Mouse (Mus musculus): ENCODE results near the gene Kif2c. TPM values are rescaled to one million over a fixed set of nuclear protein-coding genes. Genes with fewer than 3 reads are reported as not detected.
A peak's percentile ranks its signal among the peaks of the same experiment; 100 is the strongest.

The Kif2c gene
- polyA plus RNA-seq, 1 experiment from 2014 or later = 125 TPM

DNA sequence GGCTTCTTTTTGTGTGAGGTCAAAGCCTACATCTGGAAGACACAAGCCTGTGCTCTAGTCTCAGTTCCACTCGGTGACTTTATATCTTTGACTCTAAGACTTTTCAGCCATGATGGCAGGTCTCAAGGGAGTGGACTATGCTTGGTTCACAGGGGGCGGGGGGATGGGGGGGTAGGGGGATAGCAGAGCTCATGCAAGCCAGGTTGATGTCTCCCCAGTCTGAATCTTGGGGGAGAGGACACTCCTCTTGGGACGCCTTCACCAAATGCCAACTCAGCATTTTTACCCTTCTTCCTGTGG, 58.3 kb downstream of the Kif2c start:
- Histone ChIP-seq H3K9ac (ENCODE audit: low read length) (no peak overlapping the region), H3K4me3 (ENCODE audit: low read depth, low read length) (no peak overlapping the region), H3K27ac (replicated peaks; ENCODE audit: low read depth, low read length) (no peak overlapping the region), H3K4me1 (ENCODE audit: control insufficient read depth, insufficient read depth, low read length) (peaks cover 10% of the 10 kb centered on the region), H3K9me3 (ENCODE audit: control insufficient read depth, low read length) (no peaks in the 10 kb centered on the region), H3K4me2 (ENCODE audit: low read depth, severe bottlenecking) (no peak overlapping the region), H3K27me3 (ENCODE audit: control insufficient read depth, insufficient read depth, low read length) (no peaks in the 10 kb centered on the region), H3K36me3 (ENCODE audit: control insufficient read depth, insufficient read depth, low read length) (no peaks in the 10 kb centered on the region)
- WGBS = 79% methylated on average over 3 of the region's 3 CpGs
- DNase-seq (ENCODE audit: low spot score) = no peak
- ATAC-seq (ENCODE audit: insufficient number of reproducible peaks, low FRiP score, low TSS enrichment, low read depth) = no peak

DNA sequence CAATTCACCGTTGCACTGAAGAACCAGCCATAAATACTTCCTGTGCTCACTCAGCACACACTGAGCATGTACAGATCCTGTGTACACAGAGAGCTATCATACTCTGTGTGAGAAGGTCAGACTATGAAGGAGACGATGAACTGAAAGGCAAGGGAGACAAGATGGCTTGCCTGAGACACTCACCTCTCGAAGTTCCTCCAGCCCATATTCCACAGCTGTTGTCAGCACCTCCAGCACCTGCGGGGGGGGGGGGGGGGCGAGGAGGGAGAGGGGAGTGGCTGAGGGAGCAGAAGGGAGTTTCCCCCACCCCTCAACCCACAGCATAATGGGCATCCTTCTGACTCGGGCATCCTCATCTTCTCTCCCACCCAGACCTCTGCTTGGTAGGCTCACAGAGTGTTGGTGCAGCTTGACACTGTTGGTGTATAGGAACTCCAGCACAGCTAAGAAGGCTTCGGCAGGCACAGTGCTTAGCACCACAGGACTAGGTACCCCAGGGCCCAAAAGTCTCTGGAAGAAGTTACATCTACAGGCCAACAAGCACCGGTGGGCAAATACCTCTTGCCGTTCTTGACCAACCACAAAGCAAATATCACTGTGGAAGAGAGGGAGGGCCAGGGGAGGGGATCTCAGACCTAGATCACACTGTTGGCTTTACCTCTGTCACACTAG, 58.8 kb downstream of the Kif2c start:
- Histone ChIP-seq H3K27ac (replicated peaks; ENCODE audit: low read depth, low read length) (no peak overlapping the region), H3K4me2 (ENCODE audit: low read depth, severe bottlenecking) (no peak overlapping the region), H3K4me3 (ENCODE audit: low read depth, low read length) (no peak overlapping the region), H3K27me3 (ENCODE audit: control insufficient read depth, insufficient read depth, low read length) (no peaks in the 10 kb centered on the region), H3K9me3 (ENCODE audit: control insufficient read depth, low read length) (no peaks in the 10 kb centered on the region), H3K4me1 (ENCODE audit: control insufficient read depth, insufficient read depth, low read length) (peaks cover 10% of the 10 kb centered on the region), H3K9ac (ENCODE audit: low read length) (no peak overlapping the region), H3K36me3 (ENCODE audit: control insufficient read depth, insufficient read depth, low read length) (no peaks in the 10 kb centered on the region)
- WGBS = 89% methylated on average over 7 of the region's 9 CpGs
- ATAC-seq (ENCODE audit: insufficient number of reproducible peaks, low FRiP score, low TSS enrichment, low read depth) (no peak), DNase-seq (ENCODE audit: low spot score) (no peak)

DNA sequence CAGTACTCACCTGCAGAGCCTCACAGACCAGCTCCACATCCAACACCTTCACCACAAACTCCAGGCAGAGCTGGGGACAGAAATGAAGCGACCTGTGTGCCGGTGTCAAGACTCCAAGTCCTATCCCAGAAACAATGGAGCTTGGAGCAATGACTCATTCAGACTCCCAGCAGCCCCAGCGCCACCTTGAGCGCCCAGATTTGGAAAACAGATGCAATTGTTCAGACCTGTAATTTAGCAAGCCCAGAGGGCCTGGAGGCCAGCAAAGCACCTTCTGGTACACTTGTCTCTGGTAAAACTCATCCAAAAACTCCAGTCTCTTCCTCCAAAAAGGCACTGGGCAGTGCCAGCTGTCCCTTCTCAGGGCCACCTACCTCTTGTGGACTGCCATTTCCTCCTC, 60.2 kb downstream of the Kif2c start:
- 82% methylated on average over 4 of the region's 4 CpGs for WGBS
- ATAC-seq (ENCODE audit: insufficient number of reproducible peaks, low FRiP score, low TSS enrichment, low read depth) = no peak
- H3K9me3 ChIP-seq (ENCODE audit: control insufficient read depth, low read length) = no peaks in the 10 kb centered on the region
- H3K27ac ChIP-seq (replicated peaks; ENCODE audit: low read depth, low read length) = no peak overlapping the region
- no peak overlapping the region for H3K4me3 ChIP-seq (ENCODE audit: low read depth, low read length)
- no peaks in the 10 kb centered on the region for H3K36me3 ChIP-seq (ENCODE audit: control insufficient read depth, insufficient read depth, low read length)
- H3K27me3 ChIP-seq (ENCODE audit: control insufficient read depth, insufficient read depth, low read length) = no peaks in the 10 kb centered on the region
- peaks cover 10% of the 10 kb centered on the region for H3K4me1 ChIP-seq (ENCODE audit: control insufficient read depth, insufficient read depth, low read length)
- H3K9ac ChIP-seq (ENCODE audit: low read length) = no peak overlapping the region
- no peak for DNase-seq (ENCODE audit: low spot score)
- H3K4me2 ChIP-seq (ENCODE audit: low read depth, severe bottlenecking) = no peak overlapping the region

DNA sequence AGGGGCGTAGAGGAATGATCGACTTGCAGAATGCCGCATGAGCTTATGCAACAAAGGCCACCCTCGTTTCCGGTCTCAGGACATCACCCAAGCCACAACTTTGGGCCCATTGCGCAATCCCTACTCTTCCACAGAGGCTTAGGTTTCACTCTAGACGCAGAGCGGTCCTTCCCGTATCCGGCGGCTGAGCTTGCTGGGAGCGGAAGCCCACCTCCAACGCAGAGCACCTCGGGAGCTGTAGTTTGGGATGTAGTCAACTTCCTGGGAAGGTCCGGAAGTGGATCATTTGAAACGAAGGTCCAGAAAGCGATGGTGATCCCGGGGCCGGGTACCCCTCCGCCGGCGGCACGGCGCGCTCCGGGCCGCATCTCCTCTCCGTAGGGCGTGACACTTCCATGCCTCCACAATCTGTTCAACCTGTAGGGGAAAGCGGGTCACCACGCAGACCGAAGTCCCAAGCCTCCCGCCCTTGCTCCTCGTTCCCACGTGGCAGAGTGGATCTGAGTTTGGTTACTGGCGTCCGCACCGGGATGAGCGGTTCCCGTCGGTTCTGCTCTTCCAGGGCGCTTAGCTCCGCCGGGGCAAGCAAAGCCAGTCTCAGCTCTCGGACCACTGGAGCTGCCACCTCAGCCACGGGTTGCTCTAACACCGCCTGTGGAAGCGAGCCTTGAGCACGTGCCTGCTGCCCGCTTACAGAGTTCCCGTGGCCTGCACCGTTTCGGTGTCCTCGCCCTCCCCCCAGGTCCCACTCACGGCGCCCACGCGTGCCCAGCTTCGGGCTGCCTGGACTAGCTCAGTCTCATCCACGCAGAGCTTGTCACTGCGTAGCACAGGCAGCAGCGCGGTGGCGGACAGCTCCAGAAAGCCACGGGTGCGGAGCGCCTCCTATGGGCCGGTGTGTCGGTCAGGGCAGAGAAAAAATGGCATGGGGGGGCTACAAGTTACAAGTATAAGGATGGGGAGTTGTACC, 61.7 kb downstream of the Kif2c start:
- peak overlapping the region; percentile 68 for H3K9ac ChIP-seq (ENCODE audit: low read length)
- H3K4me2 ChIP-seq (ENCODE audit: low read depth, severe bottlenecking) = peak overlapping the region; percentile 100
- peak; percentile 85 for ATAC-seq (ENCODE audit: insufficient number of reproducible peaks, low FRiP score, low TSS enrichment, low read depth)
- H3K4me1 ChIP-seq (ENCODE audit: control insufficient read depth, insufficient read depth, low read length) = peaks cover 10% of the 10 kb centered on the region
- H3K36me3 ChIP-seq (ENCODE audit: control insufficient read depth, insufficient read depth, low read length) = no peaks in the 10 kb centered on the region
- WGBS = under 1% methylated on average over 69 of the region's 69 CpGs
- no peaks in the 10 kb centered on the region for H3K27me3 ChIP-seq (ENCODE audit: control insufficient read depth, insufficient read depth, low read length)
- H3K9me3 ChIP-seq (ENCODE audit: control insufficient read depth, low read length) = no peaks in the 10 kb centered on the region
- peak; percentile 93 for DNase-seq (ENCODE audit: low spot score)
- peak overlapping the region; percentile 63 for H3K4me3 ChIP-seq (ENCODE audit: low read depth, low read length)
- peak overlapping the region; percentile 81 for H3K27ac ChIP-seq (replicated peaks; ENCODE audit: low read depth, low read length)

DNA sequence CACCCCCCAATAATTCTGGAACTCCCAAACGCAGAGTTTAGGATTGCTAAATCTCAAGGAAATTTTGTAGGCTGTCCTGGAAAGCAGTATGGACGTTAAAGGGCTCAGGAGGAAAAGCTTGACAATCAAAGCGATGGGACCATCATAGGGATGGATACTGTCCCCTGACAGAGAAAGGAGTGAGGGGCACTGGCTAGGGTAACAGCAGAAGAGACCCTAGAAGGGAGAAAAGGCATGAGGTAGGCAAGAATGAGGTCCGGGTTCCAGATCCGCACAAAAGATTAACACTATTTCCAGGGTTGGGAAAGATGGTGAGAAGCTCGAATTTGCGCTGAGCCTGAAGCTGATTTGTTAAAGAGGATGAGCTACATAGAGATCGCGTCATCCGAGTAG, 62.4 kb downstream of the Kif2c start:
- Histone ChIP-seq H3K9ac (ENCODE audit: low read length) (peak overlapping the region; percentile 65), H3K4me3 (ENCODE audit: low read depth, low read length) (peak overlapping the region; percentile 63), H3K36me3 (ENCODE audit: control insufficient read depth, insufficient read depth, low read length) (no peaks in the 10 kb centered on the region), H3K4me2 (ENCODE audit: low read depth, severe bottlenecking) (peak overlapping the region; percentile 100), H3K27me3 (ENCODE audit: control insufficient read depth, insufficient read depth, low read length) (no peaks in the 10 kb centered on the region), H3K9me3 (ENCODE audit: control insufficient read depth, low read length) (no peaks in the 10 kb centered on the region), H3K4me1 (ENCODE audit: control insufficient read depth, insufficient read depth, low read length) (peaks cover 5% of the 10 kb centered on the region), H3K27ac (replicated peaks; ENCODE audit: low read depth, low read length) (peak overlapping the region; percentile 81)
- no peak for ATAC-seq (ENCODE audit: insufficient number of reproducible peaks, low FRiP score, low TSS enrichment, low read depth)
- WGBS = 7% methylated on average over 10 of the region's 10 CpGs
- peak; percentile 44 for DNase-seq (ENCODE audit: low spot score)

DNA sequence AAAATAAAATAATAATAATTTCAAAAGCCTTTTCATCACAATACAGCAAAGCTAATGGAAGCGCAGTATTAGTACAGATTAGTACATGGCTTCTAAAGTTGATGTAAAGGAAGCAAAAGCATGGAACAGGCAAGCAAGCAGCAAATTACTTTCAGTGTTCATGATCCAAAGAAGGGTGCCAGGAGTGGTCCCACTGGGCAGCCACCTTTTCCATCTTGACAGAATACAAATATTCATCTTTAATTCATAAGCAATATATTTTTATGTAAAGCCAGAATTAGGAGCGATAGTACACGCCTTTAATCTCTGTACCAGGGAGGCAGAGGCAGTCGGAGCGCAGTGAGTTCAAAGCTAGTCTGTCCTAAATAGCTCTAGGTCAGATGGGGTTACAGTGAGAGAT, 62.8 kb downstream of the Kif2c start:
- H3K4me2 ChIP-seq (ENCODE audit: low read depth, severe bottlenecking) = peak overlapping the region; percentile 100
- H3K9me3 ChIP-seq (ENCODE audit: control insufficient read depth, low read length) = no peaks in the 10 kb centered on the region
- H3K4me3 ChIP-seq (ENCODE audit: low read depth, low read length) = peak overlapping the region; percentile 63
- 0 out of 2 replicates have a peak, but pooled peaks cover 3% of the 10 kb centered on the region for H3K4me1 ChIP-seq (ENCODE audit: control insufficient read depth, insufficient read depth, low read length)
- H3K27me3 ChIP-seq (ENCODE audit: control insufficient read depth, insufficient read depth, low read length) = no peaks in the 10 kb centered on the region
- DNase-seq (ENCODE audit: low spot score) (no peak), ATAC-seq (ENCODE audit: insufficient number of reproducible peaks, low FRiP score, low TSS enrichment, low read depth) (no peak)
- peak overlapping the region; percentile 65 for H3K9ac ChIP-seq (ENCODE audit: low read length)
- H3K27ac ChIP-seq (replicated peaks; ENCODE audit: low read depth, low read length) = no peak overlapping the region
- H3K36me3 ChIP-seq (ENCODE audit: control insufficient read depth, insufficient read depth, low read length) = no peaks in the 10 kb centered on the region
- 82% methylated on average over 5 of the region's 5 CpGs for WGBS

DNA sequence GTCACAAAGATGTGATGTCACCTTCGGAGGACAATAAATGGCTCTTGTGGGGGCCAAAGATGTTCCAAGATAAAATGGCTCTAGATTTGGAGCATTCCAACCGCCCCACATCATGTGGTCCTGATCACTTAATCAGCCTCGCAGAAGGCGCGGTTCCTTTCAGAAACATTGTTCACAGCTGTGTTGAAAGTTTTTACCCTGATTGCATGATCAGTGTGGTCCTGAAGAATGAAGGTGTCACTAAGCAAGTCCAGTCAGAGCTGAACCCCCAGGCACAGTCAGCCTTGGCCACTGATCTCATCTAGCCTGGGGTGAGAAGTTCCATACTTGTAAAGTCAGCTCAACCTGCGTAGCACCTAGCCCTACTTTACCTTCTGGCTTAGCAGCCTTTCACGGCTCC, 64.5 kb downstream of the Kif2c start:
- WGBS = 95% methylated on average over 7 of the region's 7 CpGs
- H3K4me1 ChIP-seq (ENCODE audit: control insufficient read depth, insufficient read depth, low read length) = 0 out of 2 replicates have a peak, but pooled peaks cover 3% of the 10 kb centered on the region
- H3K4me3 ChIP-seq (ENCODE audit: low read depth, low read length) = no peak overlapping the region
- no peaks in the 10 kb centered on the region for H3K9me3 ChIP-seq (ENCODE audit: control insufficient read depth, low read length)
- no peak overlapping the region for H3K9ac ChIP-seq (ENCODE audit: low read length)
- H3K36me3 ChIP-seq (ENCODE audit: control insufficient read depth, insufficient read depth, low read length) = no peaks in the 10 kb centered on the region
- no peak overlapping the region for H3K4me2 ChIP-seq (ENCODE audit: low read depth, severe bottlenecking)
- H3K27ac ChIP-seq (replicated peaks; ENCODE audit: low read depth, low read length) = no peak overlapping the region
- no peaks in the 10 kb centered on the region for H3K27me3 ChIP-seq (ENCODE audit: control insufficient read depth, insufficient read depth, low read length)
- DNase-seq (ENCODE audit: low spot score) (no peak), ATAC-seq (ENCODE audit: insufficient number of reproducible peaks, low FRiP score, low TSS enrichment, low read depth) (no peak)

DNA sequence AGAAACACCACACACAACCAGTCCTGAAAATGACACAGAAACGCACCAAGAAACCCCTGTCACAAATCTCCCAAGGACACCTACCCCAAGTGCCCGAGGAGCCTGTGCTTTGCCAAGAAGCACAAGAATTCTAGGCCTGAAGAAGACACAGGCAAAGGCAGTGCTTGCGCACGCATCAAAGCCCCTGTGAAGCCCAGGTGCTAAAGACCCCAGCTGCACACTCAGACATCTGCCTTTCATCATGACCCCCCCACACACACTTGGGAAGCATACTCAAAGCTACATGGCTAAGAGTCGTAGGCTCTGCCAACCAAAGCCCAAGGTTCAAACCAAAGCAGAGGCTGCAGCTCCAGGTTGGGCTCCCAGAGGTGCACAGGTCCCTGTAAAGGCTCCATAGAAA, 66.8 kb downstream of the Kif2c start:
- Histone ChIP-seq H3K4me3 (ENCODE audit: low read depth, low read length) (no peak overlapping the region), H3K9ac (ENCODE audit: low read length) (no peak overlapping the region), H3K4me1 (ENCODE audit: control insufficient read depth, insufficient read depth, low read length) (no peaks in the 10 kb centered on the region), H3K4me2 (ENCODE audit: low read depth, severe bottlenecking) (no peak overlapping the region), H3K27ac (replicated peaks; ENCODE audit: low read depth, low read length) (no peak overlapping the region), H3K36me3 (ENCODE audit: control insufficient read depth, insufficient read depth, low read length) (no peaks in the 10 kb centered on the region), H3K27me3 (ENCODE audit: control insufficient read depth, insufficient read depth, low read length) (no peaks in the 10 kb centered on the region), H3K9me3 (ENCODE audit: control insufficient read depth, low read length) (no peaks in the 10 kb centered on the region)
- DNase-seq (ENCODE audit: low spot score) (no peak), ATAC-seq (ENCODE audit: insufficient number of reproducible peaks, low FRiP score, low TSS enrichment, low read depth) (no peak)
- 79% methylated on average over 5 of the region's 5 CpGs for WGBS

Data from limb, embryonic 11.5 days (tissue).